ENCODE assay signal across 9 mouse cellular contexts in the genomic region with DNA sequence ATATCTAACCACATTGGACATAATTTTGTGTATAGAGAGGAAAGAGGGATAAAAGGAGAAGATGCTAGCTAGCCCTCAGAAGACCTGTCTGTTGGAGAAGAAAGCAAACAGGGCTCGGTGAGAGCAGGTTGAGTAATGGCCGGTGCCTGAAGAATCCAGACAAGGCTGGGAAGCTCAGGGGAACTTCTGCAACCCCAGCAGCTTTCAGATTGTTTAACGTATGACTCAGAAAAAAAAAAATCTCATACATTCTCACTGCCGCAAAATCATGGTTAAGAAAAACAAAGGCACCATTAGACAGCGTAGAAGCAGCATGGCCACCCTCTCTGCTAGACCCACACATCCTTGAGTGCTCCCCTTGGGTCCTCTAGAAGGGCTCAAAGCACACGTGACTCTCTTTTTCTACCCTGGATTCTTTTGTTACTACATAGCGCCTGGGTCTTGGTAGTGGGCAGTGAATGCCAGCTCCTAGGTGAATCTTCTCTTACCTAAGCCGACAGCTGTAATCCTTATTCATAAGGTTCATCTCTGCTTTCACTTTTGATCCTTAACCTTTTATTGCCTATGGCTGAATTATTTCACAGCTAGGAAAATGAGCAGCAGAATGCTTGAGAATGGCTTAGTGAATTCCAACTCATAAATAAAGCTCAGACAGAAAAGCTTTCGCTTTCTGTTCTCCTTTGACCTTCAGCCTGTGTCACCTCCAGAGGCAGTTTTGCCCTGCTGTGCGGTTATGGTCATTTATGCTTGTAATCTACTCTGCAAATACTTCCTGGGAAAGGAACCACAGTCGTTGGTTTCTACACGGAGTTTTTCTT. TPM values are rescaled to one million over a fixed set of nuclear protein-coding genes. Genes with fewer than 3 reads are reported as not detected.
DNase-seq lines count a peak whose midpoint lies in the region; ATAC-seq and TF ChIP-seq lines count a peak whose summit lies in the region.
"Had no signal": no experiment of that assay in that cellular context is flagged by ENCODE, and none has a peak within 500 bp of the region (broad histone marks: within the 10 kb centered on the region; RNA-seq: fewer than 3 reads in every experiment).

No protein-coding gene starts in this region.

- no peak for TF ChIP-seq CTCF in lung, postnatal 0 days (IDR thresholded peaks at IDR 0.05)

- H3K36me3 ChIP-seq in lung, postnatal 0 days (ENCODE audit: insufficient read depth, low read length): no peaks in the 10 kb centered on the region
- no peaks in the 10 kb centered on the region for H3K36me3 ChIP-seq in splenic B cell, adult 2 months (ENCODE audit: control insufficient read depth, insufficient read depth, low read length, poor library complexity, severe bottlenecking)
- no peaks in the 10 kb centered on the region for H3K36me3 ChIP-seq in limb, embryonic 10.5 days

- TF ChIP-seq EP300 in lung, postnatal 0 days (IDR thresholded peaks at IDR 0.05): no peak

- no peak overlapping the region; the same call in 1 of the 2 replicates for H3K4me3 ChIP-seq in lung, postnatal 0 days (ENCODE audit: low read depth, low read length)
- H3K4me3 ChIP-seq in limb, embryonic 10.5 days: no peak overlapping the region
- H3K4me3 ChIP-seq: forebrain, embryonic 13.5 days had no signal

- H3K4me1 ChIP-seq in lung, postnatal 0 days (ENCODE audit: insufficient read depth, low read depth, low read length): no peaks in the 10 kb centered on the region
- peaks cover 9% of the 10 kb centered on the region for H3K4me1 ChIP-seq in limb, embryonic 10.5 days
- H3K4me1 ChIP-seq: forebrain, embryonic 13.5 days had no signal

- H3K27ac ChIP-seq in lung, postnatal 0 days (ENCODE audit: low read length): peak overlapping the region; percentile 20; the same call in 1 of the 2 replicates
- H3K27ac ChIP-seq in limb, embryonic 10.5 days: no peak overlapping the region
- H3K27ac ChIP-seq: forebrain, embryonic 13.5 days had no signal

- WGBS in lung, postnatal 0 days: 41% methylated on average over 12 of the region's 12 CpGs
- WGBS in large intestine, adult 2 months: 31% methylated on average over 12 of the region's 12 CpGs
- 73% methylated on average over 12 of the region's 12 CpGs for WGBS in limb, embryonic 10.5 days

- no peaks in the 10 kb centered on the region for H3K27me3 ChIP-seq in lung, postnatal 0 days (replicated peaks; ENCODE audit: insufficient read depth, low read length)
- H3K27me3 ChIP-seq in splenic B cell, adult 2 months (ENCODE audit: control insufficient read depth, insufficient read depth, low read length, poor library complexity, severe bottlenecking): no peaks in the 10 kb centered on the region
- H3K27me3 ChIP-seq in limb, embryonic 10.5 days (ENCODE audit: low read depth, poor library complexity, severe bottlenecking): no peaks in the 10 kb centered on the region
- H3K27me3 ChIP-seq: forebrain, embryonic 13.5 days had no signal

- H3K9ac ChIP-seq in lung, postnatal 0 days (replicated peaks; ENCODE audit: low read depth): no peak overlapping the region
- H3K9ac ChIP-seq: forebrain, embryonic 13.5 days had no signal

- H3K4me2 ChIP-seq in lung, postnatal 0 days (replicated peaks; ENCODE audit: low read depth, low read length): peak overlapping the region; percentile 23; the same call in 1 of the 2 replicates
- H3K4me2 ChIP-seq: forebrain, embryonic 13.5 days had no signal

- ATAC-seq in lung, postnatal 0 days: no peak
- ATAC-seq in granulocyte monocyte progenitor cell, adult 5-6 weeks (replicated peaks; ENCODE audit: poor library complexity, severe bottlenecking): peak; percentile 47
- ATAC-seq: forebrain, embryonic 13.5 days had no signal

- no peak for DNase-seq in lung, postnatal 0 days (ENCODE audit: low spot score)
- no peak for DNase-seq in lung, adult 18-20 months
- DNase-seq in large intestine, adult 2 months (ENCODE audit: low read depth, low spot score): peak; percentile 29
- DNase-seq in splenic B cell, adult 2 months (ENCODE audit: low read depth, low spot score): peak; percentile 48
- DNase-seq in frontal cortex, postnatal 25 days (ENCODE audit: low spot score in 2 of 2): no peak
- no peak for DNase-seq in limb, embryonic 10.5 days (ENCODE audit: low spot score)
- no peak for DNase-seq in testis, postnatal 14 days (ENCODE audit: low spot score)

- no peaks in the 10 kb centered on the region for H3K9me3 ChIP-seq in lung, postnatal 0 days (ENCODE audit: low read length)
- no peaks in the 10 kb centered on the region for H3K9me3 ChIP-seq in limb, embryonic 10.5 days (replicated peaks)
- H3K9me3 ChIP-seq: forebrain, embryonic 13.5 days had no signal

RNA-seq across cellular contexts. Expression of a gene that starts 20.6 kb away (rescaled TPM):
- 2.2 and 2.7 TPM in 2 replicates for polyA plus RNA-seq in lung, postnatal 0 days (2015; fragmentation: Nextera tagmentation; extraction: Ambion mirVana)
- total RNA-seq in granulocyte monocyte progenitor cell, adult 5-6 weeks (2014; fragmentation: Nextera tagmentation): 0.23 and 0.28 TPM in 2 replicates
- 0.72 and 0.82 TPM in 2 replicates for total RNA-seq in granulocyte monocyte progenitor cell, adult 5-6 weeks (2017)
- 1.9 and 2.3 TPM in 2 replicates for polyA plus RNA-seq in large intestine, adult 2 months (2012; rRNA removed)
- 0.90 and 0.95 TPM in 2 replicates for polyA plus RNA-seq in limb, embryonic 10.5 days (2016; fragmentation: Nextera tagmentation; extraction: Ambion mirVana)

Comparison
In these comparisons a context has a peak if more than half of its experiments do, and no peak if none do; other contexts are left out.
1. DNase-seq: peak in large intestine, adult 2 months (single experiment) and splenic B cell, adult 2 months (single experiment); none in lung, postnatal 0 days (single experiment), lung, adult 18-20 months (0 of 2), frontal cortex, postnatal 25 days (0 of 2), limb, embryonic 10.5 days (single experiment) and testis, postnatal 14 days (single experiment).